Mouse (Mus musculus) common myeloid progenitor, adult 5-6 weeks (primary cell): Measurements from ENCODE around the gene Saa2. TPM values are rescaled to one million over a fixed set of nuclear protein-coding genes. Genes with fewer than 3 reads are reported as not detected.
"Not testable (repeated sequence)": the region's sequence is repeated elsewhere in the genome, so short reads cannot be mapped to it uniquely, and the experiment has no call there.

Experiments
- ATAC-seq: replicated peaks from 2 replicates; pipeline ENCODE4 v1.8.0; 2016; ENCODE audit warnings: low read depth, mild to moderate bottlenecking, moderate TSS enrichment, inconsistent platforms; ENCODE audit not compliant: poor library complexity, severe bottlenecking
- total RNA-seq: library from RNA; stranded (forward); fragments of 200-1000, 187-1606 nt; gene quantifications from 2 replicates; pipeline ENCODE4 v1.2.3, GENCODE M21; 2017

The Saa2 gene
- not detected in 2 replicates for total RNA-seq

- no peak for ATAC-seq
These were observed at the start of gene Saa2 for GRCm38 (mm10) chr7:46751490-46751889. TSS of gene Saa2 (plus strand) at chr7:46751790.

DNA sequence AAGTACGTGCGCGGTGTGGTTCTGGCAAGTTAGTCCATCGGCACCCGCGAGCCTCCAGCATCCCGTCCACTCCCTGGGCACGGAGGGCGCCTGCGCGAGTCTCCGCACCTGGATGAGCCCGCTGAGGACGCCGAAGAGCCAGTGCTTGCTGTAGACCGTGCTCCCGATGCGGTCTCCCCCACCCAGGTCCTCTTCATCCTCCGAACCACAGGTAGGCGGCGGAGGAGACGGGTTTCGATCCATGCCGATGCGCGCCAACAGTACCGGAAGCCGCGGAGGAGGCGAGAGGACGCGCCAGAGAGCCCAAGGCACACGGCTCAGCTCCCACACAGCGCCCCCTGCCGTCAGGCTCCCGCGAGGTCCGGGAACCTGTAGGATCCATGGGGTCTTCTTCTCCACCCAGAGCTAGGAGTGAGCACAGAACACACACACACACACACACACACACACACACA lies 41.2 kb upstream of the Saa2 start, which contains the start of gene Saal1:
Saal1 (minus strand) TSS at position 291 of the 455 bp plus-strand sequence.
- ATAC-seq = peak; percentile 85

GRCm38 (mm10) chr7:46712250-46712649 lies 39.3 kb upstream of the Saa2 start:
- peak; percentile 74 for ATAC-seq

DNA sequence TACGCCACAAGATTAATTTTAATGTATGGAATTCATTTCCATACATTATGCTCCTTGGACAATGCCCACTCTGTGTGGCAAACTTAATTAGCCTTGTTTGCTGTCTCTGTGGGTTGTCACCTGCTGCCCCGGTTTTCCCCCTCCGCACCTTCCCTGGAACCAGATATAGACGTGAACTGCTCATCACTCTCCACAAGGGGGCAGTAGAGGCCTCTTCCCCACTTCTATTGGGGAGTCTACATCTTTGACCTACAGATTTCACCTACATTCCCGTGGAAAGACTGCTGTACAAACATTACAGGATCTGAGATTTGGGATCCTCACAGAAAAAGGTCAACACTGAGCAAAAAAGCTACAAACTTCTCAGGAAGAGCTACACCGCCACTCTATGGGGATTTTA lies 37.1 kb upstream of the Saa2 start:
- no peak; the same call in 1 of the 2 replicates for ATAC-seq

DNA sequence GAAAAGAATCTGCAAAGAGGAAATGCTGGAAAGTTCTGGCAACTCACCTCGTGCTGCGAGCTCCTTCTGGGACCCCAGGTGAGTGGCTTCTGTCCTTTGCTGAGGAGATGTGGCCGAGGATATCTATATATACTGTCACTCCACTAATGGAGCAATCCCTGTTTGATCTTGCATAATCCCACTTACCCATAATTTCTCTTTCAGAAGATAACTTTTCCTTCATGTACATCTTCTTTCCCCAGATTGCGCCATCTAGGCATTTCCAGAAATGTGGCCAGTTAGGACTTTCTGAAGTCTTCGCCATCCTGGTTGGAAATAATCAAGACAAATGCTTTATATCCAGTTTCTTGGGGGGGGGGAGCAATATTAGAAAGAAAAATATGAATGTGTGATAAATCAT lies 36.0 kb upstream of the Saa2 start, which contains the start of gene Saa3:
Saa3 (minus strand) TSS at position 101 of the 400 bp plus-strand sequence.
- ATAC-seq = no peak

DNA sequence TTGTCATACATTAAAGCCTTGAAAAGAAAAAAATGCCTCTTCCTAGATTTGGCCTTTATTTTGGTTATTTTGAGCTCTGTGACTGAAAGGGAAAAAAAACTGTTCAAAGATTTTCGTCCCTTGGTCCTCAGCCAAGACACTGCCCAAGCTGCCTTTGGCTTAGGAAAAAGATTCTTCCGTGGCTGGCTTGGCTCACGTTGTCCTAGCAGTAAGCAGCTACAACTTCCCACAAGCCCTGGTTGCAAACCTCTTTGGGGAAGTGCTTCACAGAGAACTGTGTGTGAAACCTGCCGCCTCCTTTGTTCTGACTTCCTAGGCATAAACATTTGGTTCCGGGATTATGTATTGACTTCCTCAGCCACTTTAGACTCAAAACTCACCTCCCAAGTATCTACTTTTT lies 34.7 kb upstream of the Saa2 start:
- peak; percentile 19 for ATAC-seq

DNA sequence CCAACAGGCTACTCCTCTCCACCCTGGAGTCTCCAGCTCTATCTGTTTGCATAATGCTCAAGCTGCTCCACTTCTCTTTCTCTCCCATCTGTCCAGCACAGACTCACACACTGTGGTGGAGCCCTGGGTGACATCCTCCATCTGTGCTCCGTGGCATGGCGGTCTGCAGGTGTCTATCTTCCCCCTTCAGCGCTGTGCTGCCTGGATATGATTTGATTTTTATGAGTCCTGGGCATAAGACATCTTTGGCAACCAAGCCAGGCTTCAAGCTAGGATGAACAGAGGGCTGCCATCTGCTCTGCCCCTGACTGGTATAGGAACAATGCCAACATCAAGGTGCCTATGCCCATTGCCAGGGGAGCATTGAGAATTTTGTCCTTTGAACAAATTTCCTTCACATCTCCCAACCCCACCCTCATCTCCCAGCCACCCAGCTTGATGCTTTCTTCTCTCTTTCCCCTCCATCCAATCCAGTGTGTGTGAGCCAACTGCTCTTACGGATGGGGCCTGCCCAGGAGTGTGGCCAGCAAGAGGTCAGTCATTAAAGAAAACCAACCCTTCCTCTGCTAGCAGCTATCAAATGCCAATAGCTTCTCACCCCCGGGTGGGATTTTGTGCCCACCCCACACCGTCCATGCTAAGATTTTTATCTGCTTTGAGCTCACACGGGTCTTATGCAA lies 32.9 kb upstream of the Saa2 start:
- no peak for ATAC-seq

DNA sequence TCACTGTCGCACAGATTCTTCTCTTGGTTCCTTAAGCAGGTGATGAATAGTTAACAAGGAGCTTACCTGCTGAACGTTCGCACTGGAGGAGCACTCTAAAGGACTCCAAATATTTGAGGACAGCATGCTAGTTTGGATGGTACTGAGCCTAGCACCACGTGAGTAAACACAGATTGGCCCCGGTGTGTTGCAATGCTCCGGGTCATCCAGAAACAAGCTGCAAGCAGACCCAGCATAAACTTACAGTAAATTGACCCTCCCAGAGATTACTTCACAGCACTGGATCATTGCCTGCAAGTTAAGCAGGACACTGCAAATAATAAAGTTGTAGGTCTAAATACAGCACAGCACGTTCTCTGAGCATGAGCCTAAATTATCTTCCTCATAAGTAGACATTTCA lies 32.1 kb upstream of the Saa2 start:
- ATAC-seq = no peak

- ATAC-seq = no peak
These were observed 31.1 kb upstream of the Saa2 start for GRCm38 (mm10) chr7:46720460-46720859.

DNA sequence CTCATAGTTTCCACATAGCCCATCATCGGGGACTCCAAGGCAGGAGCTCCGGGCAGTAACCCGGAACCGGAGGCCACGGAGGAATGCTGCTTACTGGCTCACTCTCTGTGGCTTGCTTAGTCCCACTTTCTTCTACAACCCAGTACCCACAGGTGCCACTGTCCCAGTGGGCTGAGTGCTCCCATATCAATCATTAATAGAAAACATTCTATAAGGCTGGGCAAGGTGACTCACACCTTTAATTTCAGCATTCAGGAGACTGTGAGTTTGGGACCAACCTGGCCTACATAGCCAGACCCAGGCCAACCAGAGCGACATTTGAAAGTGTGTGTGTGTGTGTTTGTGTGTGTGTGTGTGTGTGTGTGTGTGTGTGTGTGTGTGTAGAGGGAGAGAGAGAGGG lies 28.2 kb upstream of the Saa2 start:
- no peak for ATAC-seq

GRCm38 (mm10) chr7:46723849-46724248 lies 27.7 kb upstream of the Saa2 start:
- ATAC-seq = no peak

- ATAC-seq = no peak
These were observed 27.2 kb upstream of the Saa2 start for GRCm38 (mm10) chr7:46724396-46724795.

DNA sequence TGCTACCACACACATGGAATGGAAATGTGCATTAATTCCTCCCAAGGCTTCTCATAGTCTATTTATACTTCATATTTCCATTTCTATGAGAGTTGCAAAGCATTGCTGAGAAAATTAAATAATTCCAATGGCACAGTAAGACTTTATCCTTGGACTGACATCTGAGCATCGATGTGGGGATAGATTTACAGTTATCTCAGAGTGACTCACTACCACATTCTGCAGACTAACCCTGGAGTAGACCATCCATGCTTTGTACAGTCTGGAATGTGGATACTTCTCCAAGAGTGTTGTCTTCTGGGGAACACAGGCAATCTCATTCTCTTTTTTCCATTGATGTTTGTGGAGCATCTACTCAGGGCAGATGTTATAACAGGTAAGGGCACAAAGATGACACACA lies 24.0 kb upstream of the Saa2 start:
- no peak for ATAC-seq

- no peak for ATAC-seq
These were observed 19.1 kb upstream of the Saa2 start, which contains the start of gene Saa4 for GRCm38 (mm10) chr7:46732458-46732857. TSS of gene Saa4 (minus strand) at chr7:46732603.

- ATAC-seq = no peak; the same call in 1 of the 2 replicates
These were observed 16.6 kb upstream of the Saa2 start for GRCm38 (mm10) chr7:46734983-46735382.

DNA sequence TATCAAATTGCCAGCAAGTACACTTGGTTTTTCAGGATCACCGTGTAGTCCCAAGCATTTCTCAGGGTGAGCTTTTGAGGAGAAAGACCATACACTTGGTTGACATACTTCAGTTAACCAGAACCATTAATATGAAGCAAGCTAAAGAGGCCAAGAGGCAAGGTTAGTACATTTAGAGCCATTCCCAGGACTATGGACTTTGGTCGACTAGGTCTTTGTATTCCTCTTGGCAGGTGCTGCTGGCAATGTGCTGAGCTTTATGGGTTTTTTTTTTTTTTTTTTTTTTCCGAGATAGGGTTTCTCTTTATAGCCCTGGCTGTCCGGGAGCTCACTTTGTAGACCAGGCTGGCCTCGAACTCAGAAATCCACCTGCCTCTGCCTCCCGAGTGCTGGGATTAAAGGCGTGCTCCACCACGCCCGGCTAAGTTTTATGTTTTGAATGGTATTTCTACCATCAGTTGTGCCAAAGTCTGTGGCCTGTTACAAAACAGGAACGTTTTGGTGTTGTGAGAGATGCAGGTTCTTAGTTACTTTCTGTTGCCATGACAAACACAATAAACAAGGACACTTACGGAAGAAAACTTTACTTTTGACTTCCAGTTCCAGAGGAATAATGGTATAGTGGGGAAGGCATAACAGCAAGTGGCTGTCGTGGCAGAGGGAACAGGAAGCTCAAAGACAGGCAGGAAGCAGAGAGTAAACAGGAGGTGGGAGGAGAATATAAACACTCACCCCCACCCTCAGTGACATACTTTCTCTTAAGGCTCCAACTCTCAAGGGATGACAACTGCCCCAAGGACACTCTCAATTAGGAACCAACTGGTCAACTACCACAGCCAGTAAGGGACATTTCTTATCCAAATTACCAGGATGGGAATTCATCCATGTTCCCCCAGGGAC lies 12.8 kb upstream of the Saa2 start:
- ATAC-seq = no peak

DNA sequence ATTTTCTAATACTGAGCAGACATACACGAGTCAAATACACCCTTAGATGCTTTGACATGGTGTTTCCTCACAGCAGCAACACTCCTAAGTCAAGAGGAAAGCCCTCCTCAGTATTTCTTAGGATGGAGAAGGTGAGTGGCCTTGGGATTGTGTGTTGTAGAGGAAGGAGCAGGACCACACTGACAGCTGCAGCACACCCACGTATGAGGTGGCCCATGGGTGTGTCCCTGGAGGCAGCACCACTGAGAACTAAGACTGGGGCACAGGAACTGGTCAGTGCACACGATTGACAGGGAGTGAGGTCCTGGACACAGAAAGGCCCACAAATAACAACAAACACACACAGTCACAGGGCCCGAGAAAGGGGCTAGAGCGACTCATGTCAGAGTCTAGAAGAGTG lies 11.5 kb upstream of the Saa2 start:
- ATAC-seq = not testable (repeated sequence)

DNA sequence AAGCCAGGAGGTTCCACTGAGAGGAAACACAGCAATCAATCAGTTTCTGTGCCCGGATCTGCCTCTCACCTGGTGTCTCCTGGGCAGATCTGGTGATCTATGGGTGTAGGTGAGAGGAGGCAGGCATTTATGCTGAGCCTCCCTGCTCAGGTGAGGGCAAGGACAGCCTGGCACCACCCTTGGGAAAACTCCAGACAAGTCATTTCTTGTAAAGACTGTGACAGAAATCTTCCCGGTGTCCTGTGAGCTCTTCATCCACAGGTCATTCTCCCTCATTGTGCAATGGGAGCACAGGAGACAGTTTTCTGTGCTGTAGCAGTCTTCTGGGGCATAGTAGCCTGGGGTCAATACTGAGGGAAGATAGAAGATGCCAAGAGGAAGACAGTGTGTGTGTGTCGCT lies 8.7 kb upstream of the Saa2 start, which contains the start of gene Saa1:
Saa1 (minus strand) TSS at position 101 of the 400 bp plus-strand sequence.
- ATAC-seq = not testable (repeated sequence)

DNA sequence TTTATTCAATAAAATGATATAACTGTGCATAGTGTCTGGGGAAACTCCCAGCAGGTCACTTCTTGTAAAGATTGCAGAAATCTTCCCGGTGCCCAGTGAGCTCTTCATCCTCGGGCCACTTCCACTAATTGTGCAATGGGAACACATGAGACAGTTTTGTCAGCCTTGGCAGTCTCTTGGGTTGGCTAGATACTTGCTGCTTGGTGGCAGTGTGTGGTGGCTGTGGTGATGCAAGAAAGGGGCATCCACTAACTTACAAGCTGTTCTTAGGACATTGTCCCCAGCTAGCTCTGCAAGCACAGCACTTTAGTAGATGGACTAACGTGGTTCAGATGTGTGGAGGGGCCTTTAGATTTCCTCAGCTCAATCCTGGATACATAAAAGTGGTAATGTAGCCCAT lies 5.8 kb upstream of the Saa2 start:
- ATAC-seq = no peak

GRCm38 (mm10) chr7:46746381-46746780 lies 5.2 kb upstream of the Saa2 start:
- ATAC-seq = no peak

DNA sequence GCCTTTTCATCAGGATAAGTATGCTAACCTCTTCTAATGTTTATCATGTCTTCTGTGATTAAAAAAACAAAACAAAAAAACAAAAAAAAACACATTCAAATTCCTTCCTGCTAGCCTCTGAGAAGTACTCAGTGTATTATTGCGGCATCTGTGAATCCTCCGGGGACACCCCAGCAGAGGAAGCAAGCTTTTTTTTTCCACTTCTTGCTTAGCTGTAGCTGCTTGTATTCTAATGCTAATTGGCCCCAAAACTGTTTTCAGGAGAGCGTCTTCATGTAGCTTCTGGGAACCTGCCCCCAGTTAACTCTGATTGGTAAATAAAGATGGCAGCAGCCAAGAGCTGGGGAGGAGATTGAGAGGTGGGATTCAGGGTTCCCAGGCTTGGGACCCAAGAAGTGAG lies 3.1 kb upstream of the Saa2 start:
- no peak for ATAC-seq
